Mouse (Mus musculus) G1E (cell line): ENCODE measurements at regions not wholly inside any gene's neighbourhood (a gene's known extent, or its start where the extent isn't known, plus 50 kb on each side); places are given as distances from the start of the nearest gene placed in this dataset.

Experiments used
- ATAC-seq: 2 replicates; pipeline ENCODE4 v1.8.0; 2016; ENCODE audit warnings: mild to moderate bottlenecking; ENCODE audit not compliant: insufficient number of reproducible peaks, poor library complexity, low FRiP score, severe bottlenecking; ENCODE audit errors: extremely low read depth
- DNase-seq: peaks from one replicate; pipeline ENCODE4 v3.0.0; 2012; ENCODE audit warnings: low spot score
- H3K27me3 ChIP-seq: 2 replicates; pipeline ENCODE4 v1.6.1; 2012; ENCODE audit warnings: mild to moderate bottlenecking, low read length, inconsistent platforms; ENCODE audit not compliant: insufficient read depth
- H3K36me3 ChIP-seq: replicated peaks from 2 replicates; pipeline ENCODE3; 2012; ENCODE audit warnings: mild to moderate bottlenecking, inconsistent platforms
- H3K4me1 ChIP-seq: 2 replicates; pipeline ENCODE4 v1.6.1; 2012; ENCODE audit warnings: low read depth, low read length, inconsistent platforms, mixed read lengths; ENCODE audit not compliant: insufficient read depth
- H3K4me3 ChIP-seq: 2 replicates; pipeline ENCODE4 v1.5.1; 2012; ENCODE audit warnings: low read depth, mild to moderate bottlenecking, inconsistent platforms, low read length, moderate library complexity, mixed read lengths
- H3K9me3 ChIP-seq: replicated peaks from 2 replicates; pipeline ENCODE4 v1.6.1; 2012; ENCODE audit warnings: inconsistent platforms
- CTCF ChIP-seq: IDR thresholded peaks from 2 replicates; pipeline ENCODE4 v1.5.1; 2012; ENCODE audit warnings: low read depth, low read length, inconsistent platforms, mixed read lengths
- GATA1 ChIP-seq: IDR thresholded peaks from 2 replicates; pipeline ENCODE4 v1.6.1; 2012; ENCODE audit warnings: borderline replicate concordance, low read length, inconsistent platforms, mixed read lengths
- GATA2 ChIP-seq: IDR thresholded peaks from 2 replicates; pipeline ENCODE4 v1.6.1; 2012; ENCODE audit warnings: low read depth, low read length, inconsistent platforms, borderline replicate concordance
- POLR2AphosphoS5 ChIP-seq: IDR thresholded peaks from 2 replicates; pipeline ENCODE4 v1.6.1; 2012; ENCODE audit warnings: low read depth, low read length, inconsistent platforms; ENCODE audit not compliant: insufficient replicate concordance
- TAL1 ChIP-seq: conservative IDR thresholded peaks from 2 replicates; pipeline ENCODE4 v1.6.1; 2012; ENCODE audit warnings: low read depth, low read length, inconsistent platforms, mixed read lengths

- ATAC-seq = no peak
- H3K4me3 ChIP-seq = no peak overlapping the region
- no peak for TF ChIP-seq TAL1
- no peak for TF ChIP-seq GATA2
- TF ChIP-seq GATA1 = no peak
- no peak for TF ChIP-seq CTCF
- no peak for TF ChIP-seq POLR2AphosphoS5
- no peak for DNase-seq
- H3K4me1 ChIP-seq = no peaks in the 10 kb centered on the region
- H3K27me3 ChIP-seq = no peaks in the 10 kb centered on the region
- H3K9me3 ChIP-seq = peaks cover 36% of the 10 kb centered on the region
- no peaks in the 10 kb centered on the region for H3K36me3 ChIP-seq
Measured at GRCm38 (mm10) chr9:68463637-68464304, 189.8 kb upstream of the Rora start.

GRCm38 (mm10) chr9:68466671-68467070 lies 186.9 kb upstream of the Rora start:
- H3K4me1 ChIP-seq = no peaks in the 10 kb centered on the region
- H3K4me3 ChIP-seq = no peak overlapping the region
- no peaks in the 10 kb centered on the region for H3K27me3 ChIP-seq
- no peak for TF ChIP-seq GATA1
- no peak for TF ChIP-seq POLR2AphosphoS5
- TF ChIP-seq TAL1 = no peak
- no peak for TF ChIP-seq GATA2
- TF ChIP-seq CTCF = no peak
- peaks cover 54% of the 10 kb centered on the region for H3K9me3 ChIP-seq
- no peak for ATAC-seq
- DNase-seq = no peak
- H3K36me3 ChIP-seq = no peaks in the 10 kb centered on the region

- Histone ChIP-seq H3K4me3 (no peak overlapping the region), H3K36me3 (no peaks in the 10 kb centered on the region), H3K9me3 (peaks cover 48% of the 10 kb centered on the region), H3K4me1 (no peaks in the 10 kb centered on the region), H3K27me3 (no peaks in the 10 kb centered on the region)
- DNase-seq = no peak
- TF ChIP-seq TAL1 (no peak), GATA1 (no peak), CTCF (no peak), GATA2 (no peak), POLR2AphosphoS5 (no peak)
- ATAC-seq = no peak
Measured at GRCm38 (mm10) chr9:68476391-68476790, 177.2 kb upstream of the Rora start.

GRCm38 (mm10) chr9:68477466-68477865 lies 176.1 kb upstream of the Rora start:
- no peak for TF ChIP-seq CTCF
- no peak for TF ChIP-seq GATA1
- TF ChIP-seq POLR2AphosphoS5 = no peak
- no peak for TF ChIP-seq TAL1
- TF ChIP-seq GATA2 = no peak
- H3K36me3 ChIP-seq = no peaks in the 10 kb centered on the region
- no peak overlapping the region for H3K4me3 ChIP-seq
- no peaks in the 10 kb centered on the region for H3K4me1 ChIP-seq
- no peaks in the 10 kb centered on the region for H3K27me3 ChIP-seq
- H3K9me3 ChIP-seq = peaks cover 51% of the 10 kb centered on the region
- no peak for DNase-seq
- ATAC-seq = no peak

GRCm38 (mm10) chr9:68486646-68487045 lies 166.9 kb upstream of the Rora start:
- Histone ChIP-seq H3K4me1 (no peaks in the 10 kb centered on the region), H3K36me3 (no peaks in the 10 kb centered on the region), H3K9me3 (peaks cover 33% of the 10 kb centered on the region), H3K27me3 (no peaks in the 10 kb centered on the region), H3K4me3 (no peak overlapping the region)
- ATAC-seq = no peak
- DNase-seq = no peak
- no peak for TF ChIP-seq CTCF
- TF ChIP-seq TAL1 = no peak
- TF ChIP-seq POLR2AphosphoS5 = no peak
- TF ChIP-seq GATA1 = no peak
- no peak for TF ChIP-seq GATA2

GRCm38 (mm10) chr9:68491151-68491550 lies 162.4 kb upstream of the Rora start:
- no peak overlapping the region for H3K4me3 ChIP-seq
- TF ChIP-seq CTCF (no peak), POLR2AphosphoS5 (no peak), TAL1 (no peak), GATA1 (no peak), GATA2 (no peak)
- DNase-seq = no peak
- no peaks in the 10 kb centered on the region for H3K36me3 ChIP-seq
- H3K27me3 ChIP-seq = no peaks in the 10 kb centered on the region
- peaks cover 14% of the 10 kb centered on the region for H3K9me3 ChIP-seq
- H3K4me1 ChIP-seq = no peaks in the 10 kb centered on the region
- no peak for ATAC-seq

- no peak overlapping the region for H3K4me3 ChIP-seq
- DNase-seq (no peak), ATAC-seq (no peak)
- peaks cover 19% of the 10 kb centered on the region for H3K9me3 ChIP-seq
- H3K4me1 ChIP-seq = no peaks in the 10 kb centered on the region
- no peak for TF ChIP-seq GATA1
- no peak for TF ChIP-seq POLR2AphosphoS5
- TF ChIP-seq CTCF = no peak
- TF ChIP-seq GATA2 = no peak
- no peak for TF ChIP-seq TAL1
- no peaks in the 10 kb centered on the region for H3K36me3 ChIP-seq
- no peaks in the 10 kb centered on the region for H3K27me3 ChIP-seq
Measured at GRCm38 (mm10) chr9:68521218-68521617, 132.4 kb upstream of the Rora start.
